Mouse (Mus musculus): ENCODE results near the gene Nceh1. TPM values are rescaled to one million over a fixed set of nuclear protein-coding genes. Genes with fewer than 3 reads are reported as not detected.
"Not testable (repeated sequence)": the region's sequence is repeated elsewhere in the genome, so short reads cannot be mapped to it uniquely, and the experiment has no call there.

The Nceh1 gene
- total and polyA plus RNA-seq, 3 experiments: 8.5 to 11.8 (median 9.2) TPM

DNA sequence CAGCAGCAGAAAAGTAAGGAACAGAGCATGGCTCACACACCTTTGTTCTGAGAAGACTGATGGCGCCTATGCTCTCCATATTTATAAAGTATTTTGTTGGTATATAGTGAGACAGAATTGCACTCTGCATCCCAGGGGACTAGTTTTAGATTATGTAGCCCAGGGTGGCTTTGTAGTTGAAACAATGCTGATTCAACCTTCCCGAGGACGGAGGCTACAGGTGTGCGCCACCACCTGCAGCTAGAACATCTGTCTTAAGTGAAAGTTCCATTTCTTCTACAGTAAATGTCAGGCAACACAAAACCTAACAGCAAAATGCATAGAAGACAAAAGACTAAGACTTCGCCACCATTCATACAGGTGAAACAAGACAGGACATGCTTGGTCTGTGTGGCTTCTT, 107.5 kb downstream of the Nceh1 start:
- no peaks in the 10 kb centered on the region for H3K4me1 ChIP-seq (ENCODE audit: control insufficient read depth in 1 of 2, insufficient read depth in 2 of 2)
- H3K27me3 ChIP-seq (replicated peaks): peaks cover 2% of the 10 kb centered on the region
- no peaks in the 10 kb centered on the region for H3K36me3 ChIP-seq (replicated peaks in 1 of 2; ENCODE audit: control insufficient read depth in 1 of 2, insufficient read depth in 1 of 2, low read length in 1 of 2)
- H3K9me3 ChIP-seq (replicated peaks; ENCODE audit: low read length): no peaks in the 10 kb centered on the region
- dilution Hi-C loops (cut with MboI; ENCODE audit: extremely low pct_ligation_motif_present, extremely low pct_unique_long_range_greater_than_20kb, low sequenced_read_pairs): no loop called here
- H3K9ac ChIP-seq (ENCODE audit: insufficient read depth, low read depth): no peak overlapping the region
- TF ChIP-seq CHD2 (IDR thresholded peaks at IDR 0.05; ENCODE audit: low read length): no peak
- no peak for TF ChIP-seq ELF1 (IDR thresholded peaks at IDR 0.05; ENCODE audit: low read depth, low read length)
- TF ChIP-seq MAZ (IDR thresholded peaks at IDR 0.05; ENCODE audit: low read depth, low read length): no peak
- no peak for TF ChIP-seq GABPA (IDR thresholded peaks at IDR 0.05; ENCODE audit: insufficient replicate concordance, low read depth, low read length)
- no peak for TF ChIP-seq MAFK (IDR thresholded peaks at IDR 0.05; ENCODE audit: insufficient replicate concordance, low read length)
- no peak overlapping the region for H3K4me2 ChIP-seq (ENCODE audit: insufficient read depth, low read depth, poor library complexity, severe bottlenecking)
- H3K79me2 ChIP-seq (replicated peaks; ENCODE audit: control insufficient read depth, extremely low read depth, insufficient read depth, poor library complexity, severe bottlenecking): no peaks in the 10 kb centered on the region
- no peak overlapping the region for H3K4me3 ChIP-seq (replicated peaks in 1 of 3; ENCODE audit: low read depth in 2 of 3, low read length in 2 of 3, poor library complexity in 1 of 3)
- no peak for DNase-seq (ENCODE audit: extremely low read depth)
- H3K27ac ChIP-seq (ENCODE audit: insufficient read depth, low read depth): no peak overlapping the region
- in situ Hi-C loops (cut with MboI; ENCODE audit: low pct_ligation_motif_present, low pct_unique_long_range_greater_than_20kb, low sequenced_read_pairs): no loop called here

DNA sequence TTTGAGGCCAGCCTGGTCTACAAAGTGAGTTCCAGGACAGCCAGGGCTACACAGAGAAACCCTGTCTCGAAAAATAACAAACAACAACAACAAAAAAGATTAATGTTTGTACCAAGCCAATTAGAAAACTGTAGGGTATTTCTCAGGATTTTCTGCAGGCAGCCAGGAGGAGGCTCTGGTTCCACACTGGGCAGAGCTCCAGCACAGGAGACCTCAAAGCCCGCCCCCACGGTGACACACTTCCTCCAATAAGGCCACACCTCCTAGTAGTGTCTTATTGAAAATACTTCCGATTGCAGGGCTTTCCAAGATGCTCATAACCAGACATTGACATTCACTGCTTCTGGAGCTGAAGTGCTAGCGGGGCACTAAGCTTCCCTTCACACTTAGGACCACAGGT, 108.2 kb downstream of the Nceh1 start:
- H3K9ac ChIP-seq (ENCODE audit: insufficient read depth, low read depth); H3K36me3 ChIP-seq (replicated peaks in 1 of 2; ENCODE audit: control insufficient read depth in 1 of 2, insufficient read depth in 1 of 2, low read length in 1 of 2); H3K27me3 ChIP-seq (replicated peaks); H3K4me1 ChIP-seq (ENCODE audit: control insufficient read depth in 1 of 2, insufficient read depth in 2 of 2); H3K4me2 ChIP-seq (ENCODE audit: insufficient read depth, low read depth, poor library complexity, severe bottlenecking); H3K79me2 ChIP-seq (replicated peaks; ENCODE audit: control insufficient read depth, extremely low read depth, insufficient read depth, poor library complexity, severe bottlenecking); dilution Hi-C loops (cut with MboI; ENCODE audit: extremely low pct_ligation_motif_present, extremely low pct_unique_long_range_greater_than_20kb, low sequenced_read_pairs); H3K9me3 ChIP-seq (replicated peaks; ENCODE audit: low read length); H3K4me3 ChIP-seq (replicated peaks in 1 of 3; ENCODE audit: low read depth in 2 of 3, low read length in 2 of 3, poor library complexity in 1 of 3); in situ Hi-C loops (cut with MboI; ENCODE audit: low pct_ligation_motif_present, low pct_unique_long_range_greater_than_20kb, low sequenced_read_pairs); H3K27ac ChIP-seq (ENCODE audit: insufficient read depth, low read depth): not testable (repeated sequence)
- peak; percentile 33 for DNase-seq (ENCODE audit: extremely low read depth)
- TF ChIP-seq ELF1 (IDR thresholded peaks at IDR 0.05; ENCODE audit: low read depth, low read length): peak; percentile 17; the same call in 1 of the 2 replicates
- peak; percentile 30 for TF ChIP-seq SMC3 (IDR thresholded peaks at IDR 0.05; ENCODE audit: low read depth, low read length)
- peak in 1 of 2 experiments; percentile 54; a peak in 2 of 4 replicates for TF ChIP-seq CTCF (conservative IDR thresholded peaks at IDR 0.05 in 1 of 2, IDR thresholded peaks at IDR 0.05 in 1 of 2; ENCODE audit: low read depth in 2 of 2, low read length in 2 of 2)
- TF ChIP-seq RAD21 (IDR thresholded peaks at IDR 0.05; ENCODE audit: low read depth, low read length): peak; percentile 41

DNA sequence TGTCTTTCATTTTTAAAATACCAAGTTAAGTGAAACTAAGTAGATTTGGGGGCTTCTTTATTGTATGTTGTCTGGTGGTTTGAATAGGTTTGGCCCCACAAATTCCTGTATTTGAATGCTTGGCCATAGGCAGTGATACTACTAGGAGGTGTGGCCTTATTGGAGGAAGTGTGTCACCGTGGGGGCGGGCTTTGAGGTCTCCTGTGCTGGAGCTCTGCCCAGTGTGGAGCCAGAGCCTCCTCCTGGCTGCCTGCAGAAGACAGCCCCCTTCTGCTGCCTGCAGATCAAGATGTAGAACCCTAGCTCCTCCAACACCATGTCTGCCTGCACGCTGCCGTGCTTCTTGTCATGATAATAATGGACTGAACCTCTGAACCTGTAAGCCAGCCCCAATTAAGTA, 108.6 kb downstream of the Nceh1 start:
- dilution Hi-C loops (cut with MboI; ENCODE audit: extremely low pct_ligation_motif_present, extremely low pct_unique_long_range_greater_than_20kb, low sequenced_read_pairs); H3K4me1 ChIP-seq (ENCODE audit: control insufficient read depth in 1 of 2, insufficient read depth in 2 of 2); in situ Hi-C loops (cut with MboI; ENCODE audit: low pct_ligation_motif_present, low pct_unique_long_range_greater_than_20kb, low sequenced_read_pairs): not testable (repeated sequence)

More for the DNA sequence above, 108.6 kb downstream of the Nceh1 start:
- not testable (repeated sequence) for H3K27me3 ChIP-seq (replicated peaks); H3K4me2 ChIP-seq (ENCODE audit: insufficient read depth, low read depth, poor library complexity, severe bottlenecking); DNase-seq (ENCODE audit: extremely low read depth); H3K79me2 ChIP-seq (replicated peaks; ENCODE audit: control insufficient read depth, extremely low read depth, insufficient read depth, poor library complexity, severe bottlenecking); H3K27ac ChIP-seq (ENCODE audit: insufficient read depth, low read depth); H3K4me3 ChIP-seq (replicated peaks in 1 of 3; ENCODE audit: low read depth in 2 of 3, low read length in 2 of 3, poor library complexity in 1 of 3); H3K9me3 ChIP-seq (replicated peaks; ENCODE audit: low read length); H3K9ac ChIP-seq (ENCODE audit: insufficient read depth, low read depth); H3K36me3 ChIP-seq (replicated peaks in 1 of 2; ENCODE audit: control insufficient read depth in 1 of 2, insufficient read depth in 1 of 2, low read length in 1 of 2)
- TF ChIP-seq CTCF (conservative IDR thresholded peaks at IDR 0.05 in 1 of 2, IDR thresholded peaks at IDR 0.05 in 1 of 2; ENCODE audit: low read depth in 2 of 2, low read length in 2 of 2): 0 out of 4 replicates have a peak, but pooled peaks of 1 of the 2 experiments have one; percentile 10
